Mouse (Mus musculus): Measurements from ENCODE around the gene Acoxl.

DNA sequence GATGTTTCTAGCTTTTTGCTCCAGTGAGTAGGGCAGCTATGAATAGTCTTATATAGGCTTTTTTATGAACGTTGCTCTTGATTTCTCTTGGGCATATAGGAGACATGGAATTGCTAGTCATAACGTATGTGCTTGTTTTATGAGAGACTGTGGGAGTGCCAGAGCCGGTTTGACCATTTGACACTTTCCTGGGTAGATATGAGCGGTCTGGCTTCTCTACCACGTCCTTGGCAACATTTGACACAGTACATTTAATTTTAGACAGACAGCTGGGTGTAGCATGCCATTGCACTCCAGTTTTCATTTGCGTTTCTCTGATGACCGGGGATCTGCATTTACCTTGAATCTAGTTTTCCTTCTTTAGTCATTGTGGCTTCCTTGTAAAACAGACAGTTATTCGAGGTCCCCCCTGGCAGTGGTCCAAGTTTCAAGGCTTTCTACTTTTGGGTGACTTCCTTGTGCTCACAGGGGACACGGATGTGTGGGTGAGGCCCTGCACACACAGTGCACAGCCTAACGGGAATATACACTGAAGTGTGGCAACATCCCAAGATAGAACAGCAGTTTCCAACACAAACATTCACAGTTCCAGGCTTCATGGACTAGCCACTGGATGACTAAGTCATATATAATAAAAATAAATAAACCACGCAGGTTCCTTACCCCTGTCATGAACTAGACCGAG is 202.5 kb downstream of the Acoxl start:
- TF ChIP-seq CTCF (IDR thresholded peaks at IDR 0.05; ENCODE audit: control insufficient read depth, insufficient read depth, low read length) (no peak), POLR2A (IDR thresholded peaks at IDR 0.05; ENCODE audit: borderline replicate concordance, control insufficient read depth, low read depth, low read length) (no peak)
